Mouse (Mus musculus) lung, embryonic 14.5 days (tissue): ENCODE results near the gene Rfng. TPM values are rescaled to one million over a fixed set of nuclear protein-coding genes. Genes with fewer than 3 reads are reported as not detected.

Experiments
- ATAC-seq: fragments of 200-750 bp; cut with Nextera tagmentation; 2 replicates; pipeline ENCODE4 v1.8.0; 2017; ENCODE audit warnings: mild to moderate bottlenecking, moderate TSS enrichment, moderate library complexity; ENCODE audit not compliant: insufficient read depth
- DNase-seq: peaks from one replicate; pipeline ENCODE4 v3.0.0-alpha.2; 2015
- H3K27ac ChIP-seq: fragments of 300-500 bp; sonication (generic); 2 replicates; pipeline ENCODE4 v1.5.1; 2014; ENCODE audit warnings: low read depth, mild to moderate bottlenecking, moderate library complexity
- H3K27me3 ChIP-seq: fragments of 300-500 bp; sonication (generic); 2 replicates; pipeline ENCODE4 v1.6.1; 2014; ENCODE audit warnings: low read length, control low read depth; ENCODE audit not compliant: insufficient read depth
- H3K36me3 ChIP-seq: fragments of 300-500 bp; sonication (generic); 2 replicates; pipeline ENCODE4 v1.6.1; 2014; ENCODE audit warnings: control low read depth; ENCODE audit not compliant: insufficient read depth
- H3K4me1 ChIP-seq: fragments of 300-500 bp; sonication (generic); 2 replicates; pipeline ENCODE4 v1.6.1; 2014; ENCODE audit warnings: antibody characterized with exemption, control low read depth; ENCODE audit not compliant: insufficient read depth
- H3K4me2 ChIP-seq: fragments of 300-500 bp; sonication (generic); 2 replicates; pipeline ENCODE4 v1.6.1; 2014; ENCODE audit warnings: mild to moderate bottlenecking
- H3K4me3 ChIP-seq: fragments of 300-500 bp; sonication (generic); 2 replicates; pipeline ENCODE4 v1.5.1; 2014; ENCODE audit warnings: low read depth, low read length
- H3K9ac ChIP-seq: fragments of 300-500 bp; sonication (generic); 2 replicates; pipeline ENCODE4 v1.6.1; 2014
- H3K9me3 ChIP-seq: fragments of 300-500 bp; sonication (generic); 2 replicates; pipeline ENCODE4 v1.6.1; 2016; ENCODE audit warnings: low read depth, low read length, control low read depth
- CTCF ChIP-seq: IDR thresholded peaks from 2 replicates; pipeline ENCODE4 v1.5.1; 2016; ENCODE audit warnings: antibody characterized with exemption, low read depth
- WGBS: fragments of 180-500 bp; shearing (Covaris S2); extraction: QIAGEN DNeasy Blood & Tissue Kit; methylation state at CpG from one replicate; pipeline ENCODE4 v1.1.7; 2014; 5-methylcytosine and 5-hydroxymethylcytosine counted together
- polyA plus RNA-seq: library from polyadenylated mRNA; unstranded; fragments of >200 nt; fragmentation: Nextera tagmentation; extraction: Ambion mirVana; gene quantifications from 2 replicates; pipeline ENCODE4 v1.2.1, GENCODE M21; 2014

Rfng gene
- polyA plus RNA-seq, 1 experiment from 2014 or later: 34.0 TPM

GRCm38 (mm10) chr11:120808010-120808409 lies 24.0 kb upstream of the Rfng start:
- H3K27me3 ChIP-seq: no peaks in the 10 kb centered on the region
- no peaks in the 10 kb centered on the region for H3K4me1 ChIP-seq
- H3K9ac ChIP-seq: no peak overlapping the region
- H3K27ac ChIP-seq: no peak overlapping the region
- no peak overlapping the region for H3K4me2 ChIP-seq
- peaks cover 80% of the 10 kb centered on the region for H3K36me3 ChIP-seq
- H3K9me3 ChIP-seq: no peaks in the 10 kb centered on the region
- DNase-seq (no peak), ATAC-seq (no peak)
- no peak overlapping the region for H3K4me3 ChIP-seq
- TF ChIP-seq CTCF: no peak
- WGBS: 82% methylated on average over 12 of the region's 12 CpGs

GRCm38 (mm10) chr11:120805375-120806298 lies 21.6 kb upstream of the Rfng start:
- ATAC-seq: no peak
- H3K27ac ChIP-seq: no peak overlapping the region
- H3K4me2 ChIP-seq: no peak overlapping the region
- peaks cover 56% of the 10 kb centered on the region for H3K36me3 ChIP-seq
- DNase-seq: no peak
- TF ChIP-seq CTCF: no peak
- no peaks in the 10 kb centered on the region for H3K9me3 ChIP-seq
- no peak overlapping the region for H3K4me3 ChIP-seq
- WGBS: 88% methylated on average over 7 of the region's 7 CpGs
- H3K9ac ChIP-seq: no peak overlapping the region
- no peaks in the 10 kb centered on the region for H3K4me1 ChIP-seq
- H3K27me3 ChIP-seq: no peaks in the 10 kb centered on the region

GRCm38 (mm10) chr11:120804769-120805168 lies 20.8 kb upstream of the Rfng start:
- H3K9me3 ChIP-seq: no peaks in the 10 kb centered on the region
- no peak overlapping the region for H3K27ac ChIP-seq
- peaks cover 48% of the 10 kb centered on the region for H3K36me3 ChIP-seq
- DNase-seq: no peak
- ATAC-seq: no peak
- peaks cover under 1% of the 10 kb centered on the region; the same call in 1 of the 2 replicates for H3K4me1 ChIP-seq
- H3K4me3 ChIP-seq: no peak overlapping the region
- WGBS: 56% methylated on average over 4 of the region's 4 CpGs
- no peaks in the 10 kb centered on the region for H3K27me3 ChIP-seq
- no peak overlapping the region for H3K4me2 ChIP-seq
- no peak for TF ChIP-seq CTCF
- no peak overlapping the region for H3K9ac ChIP-seq

GRCm38 (mm10) chr11:120804274-120804673 lies 20.3 kb upstream of the Rfng start:
- H3K9ac ChIP-seq: no peak overlapping the region
- ATAC-seq (no peak), DNase-seq (no peak)
- H3K36me3 ChIP-seq: peaks cover 43% of the 10 kb centered on the region
- H3K27me3 ChIP-seq: no peaks in the 10 kb centered on the region
- no peak overlapping the region for H3K4me2 ChIP-seq
- TF ChIP-seq CTCF: no peak
- peaks cover 4% of the 10 kb centered on the region; the same call in 1 of the 2 replicates for H3K4me1 ChIP-seq
- WGBS: 73% methylated on average over 7 of the region's 7 CpGs
- H3K4me3 ChIP-seq: no peak overlapping the region
- no peaks in the 10 kb centered on the region for H3K9me3 ChIP-seq
- no peak overlapping the region for H3K27ac ChIP-seq

- peaks cover 8% of the 10 kb centered on the region for H3K4me1 ChIP-seq
- H3K9me3 ChIP-seq: no peaks in the 10 kb centered on the region
- TF ChIP-seq CTCF: peak; percentile 94
- 0 out of 2 replicates have a peak overlapping the region, but pooled peaks have one; percentile 0 for H3K4me3 ChIP-seq
- 11% methylated on average over 10 of the region's 10 CpGs for WGBS
- H3K36me3 ChIP-seq: peaks cover 3% of the 10 kb centered on the region; the same call in 1 of the 2 replicates
- H3K27me3 ChIP-seq: no peaks in the 10 kb centered on the region
- H3K4me2 ChIP-seq: no peak overlapping the region; the same call in 1 of the 2 replicates
- DNase-seq: peak; percentile 96
- peak; percentile 66 for ATAC-seq
- H3K27ac ChIP-seq: peak overlapping the region; percentile 54; the same call in 1 of the 2 replicates
- H3K9ac ChIP-seq: no peak overlapping the region
Observed at GRCm38 (mm10) chr11:120800061-120800904, 16.3 kb upstream of the Rfng start.

- Histone ChIP-seq H3K4me2 (no peak overlapping the region; the same call in 1 of the 2 replicates), H3K27me3 (no peaks in the 10 kb centered on the region), H3K4me3 (no peak overlapping the region), H3K9me3 (no peaks in the 10 kb centered on the region), H3K9ac (no peak overlapping the region), H3K36me3 (peaks cover 6% of the 10 kb centered on the region), H3K4me1 (peaks cover 10% of the 10 kb centered on the region), H3K27ac (no peak overlapping the region)
- WGBS: 58% methylated on average over 6 of the region's 6 CpGs
- DNase-seq: no peak
- ATAC-seq: no peak
- TF ChIP-seq CTCF: no peak
Observed at GRCm38 (mm10) chr11:120799316-120799890, 15.4 kb upstream of the Rfng start.
